Mouse (Mus musculus) spleen, adult 2 months (tissue): ENCODE data around the gene Spp1. TPM values are rescaled to one million over a fixed set of nuclear protein-coding genes. Genes with fewer than 3 reads are reported as not detected.

Experiments used
- DNase-seq, 2 experiments: peaks; one replicate each; pipeline versions ENCODE4 v3.0.0 to v3.0.0-alpha.2; 2012 to 2021; ENCODE audit warnings: low spot score in 2 of 2, low read depth in 1 of 2
- H3K27ac ChIP-seq: fragments of 200-500 bp; 2 replicates; pipeline ENCODE4 v1.5.1; 2012; ENCODE audit warnings: low read length, inconsistent platforms; ENCODE audit not compliant: insufficient read depth
- H3K27me3 ChIP-seq: fragments of 200-500 bp; 2 replicates; pipeline ENCODE4 v1.6.1; 2012; ENCODE audit warnings: mild to moderate bottlenecking, moderate library complexity, low read length, inconsistent platforms; ENCODE audit not compliant: control insufficient read depth, insufficient read depth
- H3K36me3 ChIP-seq: fragments of 200-500 bp; 2 replicates; pipeline ENCODE4 v1.6.1; 2012; ENCODE audit warnings: mild to moderate bottlenecking, low read length, inconsistent platforms; ENCODE audit not compliant: control insufficient read depth, insufficient read depth
- H3K4me1 ChIP-seq: fragments of 200-500 bp; 2 replicates; pipeline ENCODE4 v1.6.1; 2011; ENCODE audit warnings: inconsistent platforms; ENCODE audit not compliant: control insufficient read depth, insufficient read depth, insufficient read length
- H3K4me3 ChIP-seq: fragments of 200-500 bp; 2 replicates; pipeline ENCODE4 v1.5.1; 2011; ENCODE audit warnings: mild to moderate bottlenecking, inconsistent platforms; ENCODE audit not compliant: insufficient read depth, insufficient read length; ENCODE audit errors: extremely low read depth
- CTCF ChIP-seq: fragments of 200-500 bp; IDR thresholded peaks from 2 replicates; pipeline ENCODE4 v1.5.1; 2011; ENCODE audit warnings: mild to moderate bottlenecking, inconsistent platforms; ENCODE audit not compliant: insufficient read depth, insufficient read length, insufficient replicate concordance; ENCODE audit errors: extremely low read depth
- POLR2A ChIP-seq: fragments of 200-500 bp; IDR thresholded peaks from 2 replicates; pipeline ENCODE4 v1.6.1; 2011; ENCODE audit warnings: low read depth, low read length, inconsistent platforms
- WGBS: fragments of 180-500 bp; shearing (Covaris S2); methylation state at CpG from one replicate; pipeline ENCODE4 v1.1.7; 2018; 5-methylcytosine and 5-hydroxymethylcytosine counted together
- polyA plus RNA-seq: library from polyadenylated mRNA; depleted of rRNA; stranded (reverse); fragments of >200 nt; gene quantifications from 2 replicates; pipeline ENCODE4 v1.2.3, GENCODE M21; 2012; rRNA removed

Gene Spp1
- polyA plus RNA-seq: 1.3 and 2.1 TPM in 2 replicates

DNA sequence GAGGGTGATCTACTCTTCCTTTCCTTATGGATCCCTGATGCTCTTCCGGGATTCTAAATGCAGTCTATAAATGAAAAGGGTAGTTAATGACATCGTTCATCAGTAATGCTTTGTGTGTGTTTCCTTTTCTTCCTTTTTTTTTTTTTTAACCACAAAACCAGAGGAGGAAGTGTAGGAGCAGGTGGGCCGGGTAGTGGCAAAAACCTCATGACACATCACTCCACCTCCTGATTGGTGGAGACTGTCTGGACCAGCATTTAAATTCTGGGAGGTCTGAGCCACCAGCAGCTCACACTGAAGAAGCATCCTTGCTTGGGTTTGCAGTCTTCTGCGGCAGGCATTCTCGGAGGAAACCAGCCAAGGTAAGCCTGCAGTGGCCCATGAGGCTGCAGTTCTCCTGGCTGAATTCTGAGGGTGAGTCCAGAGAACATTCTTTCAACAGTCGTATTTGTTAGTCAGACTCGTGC is at the start of gene Spp1:
Gene Spp1, plus strand, starts transcription at position 284 of the 467 bp plus-strand sequence.
- H3K36me3 ChIP-seq: no peaks in the 10 kb centered on the region
- no peak within 1 kb of the TSS for H3K27ac ChIP-seq
- WGBS: 4% methylated on average over 7 of the region's 7 CpGs
- no peak for DNase-seq
- TF ChIP-seq POLR2A: no peak
- no peak for TF ChIP-seq CTCF
- peaks cover 2% of the 10 kb centered on the region; the same call in 1 of the 2 replicates for H3K4me1 ChIP-seq
- no peaks in the 10 kb centered on the region for H3K27me3 ChIP-seq
- no peak within 1 kb of the TSS for H3K4me3 ChIP-seq

DNA sequence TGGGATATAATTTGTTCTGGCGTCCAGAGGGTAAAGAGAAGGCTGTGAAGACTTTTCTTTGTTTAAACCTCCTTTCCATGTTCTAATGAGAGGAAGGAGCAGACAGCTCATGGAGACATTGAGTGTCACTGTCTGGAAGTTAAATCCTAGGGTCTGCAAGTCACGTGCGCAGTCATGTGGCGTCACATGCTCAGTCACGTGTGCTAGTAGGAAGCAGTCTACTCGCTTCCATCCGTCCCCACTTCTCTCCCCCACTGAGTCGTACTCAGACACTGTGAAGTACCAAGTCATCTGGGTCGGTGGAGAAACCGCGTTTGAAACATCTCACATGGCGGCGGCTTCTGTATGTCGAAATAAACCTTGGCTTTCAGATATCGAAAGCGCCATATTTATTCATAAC is 49.4 kb upstream of the Spp1 start:
- H3K4me3 ChIP-seq: no peak overlapping the region
- H3K36me3 ChIP-seq: no peaks in the 10 kb centered on the region
- DNase-seq: no peak
- 96% methylated on average over 16 of the region's 16 CpGs for WGBS
- no peak overlapping the region for H3K27ac ChIP-seq
- no peaks in the 10 kb centered on the region for H3K4me1 ChIP-seq
- TF ChIP-seq POLR2A (no peak), CTCF (no peak)
- H3K27me3 ChIP-seq: no peaks in the 10 kb centered on the region

DNA sequence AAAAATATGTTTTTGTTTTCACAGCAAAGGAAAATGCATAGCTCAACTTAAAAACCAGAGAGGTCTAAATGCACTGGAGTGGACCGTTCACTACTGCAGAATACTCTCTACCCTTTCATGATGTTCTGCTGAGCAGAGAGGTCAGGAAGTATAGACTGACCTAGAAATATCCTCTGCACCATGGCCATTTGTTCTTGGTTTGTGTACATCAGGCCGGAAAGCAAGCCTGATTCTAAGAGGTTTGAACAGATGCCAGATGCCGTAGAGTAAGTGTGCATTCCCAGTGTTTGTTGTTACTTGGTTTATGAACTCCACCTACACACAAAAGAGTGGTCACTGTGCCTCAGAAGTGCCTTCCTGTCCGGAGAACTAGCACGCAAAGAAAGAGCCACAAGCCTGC is 48.0 kb upstream of the Spp1 start:
- no peaks in the 10 kb centered on the region for H3K36me3 ChIP-seq
- no peaks in the 10 kb centered on the region for H3K27me3 ChIP-seq
- H3K4me3 ChIP-seq: no peak overlapping the region
- DNase-seq: no peak
- TF ChIP-seq CTCF (no peak), POLR2A (no peak)
- 81% methylated on average over 5 of the region's 5 CpGs for WGBS
- H3K4me1 ChIP-seq: no peaks in the 10 kb centered on the region
- H3K27ac ChIP-seq: no peak overlapping the region

DNA sequence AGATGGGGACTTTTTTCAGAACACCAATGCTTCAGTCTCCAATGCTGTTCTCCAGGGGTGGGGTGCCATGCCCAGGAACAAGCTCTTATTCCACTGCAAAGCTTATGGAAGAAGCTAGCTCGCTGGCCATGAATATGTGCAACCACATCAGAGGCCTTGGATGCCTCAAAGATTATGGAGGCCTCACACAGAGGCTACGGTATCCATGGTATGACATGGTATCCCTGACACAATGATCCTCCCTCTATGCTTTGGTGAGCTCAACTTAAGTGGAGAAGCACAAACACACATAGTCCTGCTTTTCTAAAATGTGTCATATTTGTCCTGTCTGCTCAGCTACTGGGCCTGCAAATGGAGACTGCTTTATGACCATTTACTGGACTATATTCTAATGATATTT is 44.0 kb upstream of the Spp1 start:
- TF ChIP-seq CTCF (no peak), POLR2A (no peak)
- Histone ChIP-seq H3K27me3 (no peaks in the 10 kb centered on the region), H3K4me1 (no peaks in the 10 kb centered on the region), H3K27ac (no peak overlapping the region), H3K36me3 (no peaks in the 10 kb centered on the region), H3K4me3 (no peak overlapping the region)
- WGBS: 85% methylated on average over 2 of the region's 2 CpGs
- DNase-seq: no peak

DNA sequence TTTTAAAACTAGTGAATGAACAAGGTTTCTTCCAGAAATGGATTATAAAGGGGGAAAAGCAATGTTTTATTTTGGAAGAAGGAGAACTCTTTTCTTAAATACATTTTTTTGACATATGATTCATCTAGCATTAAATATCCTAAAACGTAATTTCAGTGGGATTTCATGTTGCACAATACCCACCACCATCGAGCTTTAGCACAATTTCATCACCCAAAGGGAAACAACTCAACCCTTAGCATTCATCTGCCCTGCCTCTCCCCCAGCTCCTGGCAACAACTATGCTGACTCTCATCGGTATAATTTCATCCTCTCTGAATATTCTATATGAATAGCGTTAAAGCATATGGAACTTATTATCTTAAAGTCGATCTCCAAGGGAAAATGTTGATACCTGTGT is 42.1 kb upstream of the Spp1 start:
- no peak overlapping the region for H3K4me3 ChIP-seq
- WGBS: 70% methylated on average over 5 of the region's 5 CpGs
- no peak overlapping the region for H3K27ac ChIP-seq
- no peak for DNase-seq
- TF ChIP-seq POLR2A: no peak
- no peak for TF ChIP-seq CTCF
- no peaks in the 10 kb centered on the region for H3K4me1 ChIP-seq
- no peaks in the 10 kb centered on the region for H3K27me3 ChIP-seq
- H3K36me3 ChIP-seq: no peaks in the 10 kb centered on the region

DNA sequence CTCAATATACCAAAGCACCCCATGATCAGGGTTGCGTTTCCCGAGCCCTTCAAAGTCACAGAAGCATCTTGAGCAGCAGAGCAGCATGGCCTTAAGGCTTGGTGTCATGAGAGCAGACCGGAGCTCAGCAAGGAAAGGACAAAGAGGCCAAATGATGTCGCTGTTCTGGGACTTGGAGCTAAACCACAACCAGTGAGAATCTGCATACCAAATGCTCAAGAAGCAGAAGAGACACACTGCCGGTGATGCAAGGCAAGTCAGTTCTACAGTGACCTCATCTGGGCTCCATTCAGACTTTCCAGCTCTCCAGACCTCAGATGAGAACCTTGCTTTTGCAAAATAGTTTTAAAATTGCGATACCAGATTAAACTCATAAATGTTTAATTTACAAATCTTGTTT is 38.6 kb upstream of the Spp1 start:
- WGBS: 69% methylated on average over 6 of the region's 6 CpGs
- H3K4me1 ChIP-seq: no peaks in the 10 kb centered on the region
- DNase-seq: no peak
- H3K27ac ChIP-seq: no peak overlapping the region
- TF ChIP-seq CTCF (no peak), POLR2A (no peak)
- H3K36me3 ChIP-seq: no peaks in the 10 kb centered on the region
- no peaks in the 10 kb centered on the region for H3K27me3 ChIP-seq
- no peak overlapping the region for H3K4me3 ChIP-seq

DNA sequence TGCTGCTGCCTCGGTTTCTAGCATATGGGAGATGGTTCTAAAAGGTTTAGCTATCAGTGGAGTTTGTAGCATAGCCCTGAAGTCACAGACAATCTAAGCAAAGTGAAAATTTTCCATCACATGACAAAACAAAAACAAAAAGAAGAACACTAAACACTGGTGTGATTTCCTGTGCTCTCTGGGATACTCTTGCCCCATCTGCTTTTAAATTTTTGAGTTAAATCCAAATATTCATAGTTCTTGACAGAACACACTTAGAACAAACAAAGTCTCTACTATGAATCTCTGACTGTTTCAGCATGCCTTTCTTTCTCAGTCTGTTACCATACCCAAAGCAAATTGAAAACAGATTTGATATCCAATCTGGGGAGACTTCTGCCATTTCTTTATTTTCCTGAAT is 36.9 kb upstream of the Spp1 start:
- 62% methylated on average over 1 of the region's 1 CpGs for WGBS

More for the DNA sequence above, 36.9 kb upstream of the Spp1 start:
- H3K27ac ChIP-seq: no peak overlapping the region
- no peak for TF ChIP-seq POLR2A
- TF ChIP-seq CTCF: no peak
- H3K4me1 ChIP-seq: no peaks in the 10 kb centered on the region
- no peak for DNase-seq
- H3K27me3 ChIP-seq: no peaks in the 10 kb centered on the region
- H3K4me3 ChIP-seq: no peak overlapping the region
- H3K36me3 ChIP-seq: no peaks in the 10 kb centered on the region
